Mouse (Mus musculus): ENCODE data around the gene Rnf40.

DNA sequence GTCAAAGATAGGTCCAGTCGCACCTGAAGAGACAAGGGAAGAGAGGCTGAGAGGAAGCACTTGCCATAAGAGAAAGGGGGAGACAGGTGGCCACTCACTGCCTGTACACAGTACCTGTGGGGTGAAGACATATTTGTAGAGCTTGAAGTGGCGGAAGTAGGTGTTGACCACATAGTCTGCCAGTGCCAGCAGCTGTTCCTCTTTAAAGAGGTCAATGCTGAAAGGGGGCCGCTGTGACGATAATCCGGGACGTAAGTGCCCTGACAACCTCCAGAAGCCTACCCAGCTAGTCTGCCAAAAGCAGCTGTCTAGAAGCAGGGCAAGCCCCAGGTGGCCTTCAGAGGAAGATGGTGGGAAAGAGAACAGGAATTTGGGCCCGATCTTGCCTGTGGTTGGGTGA, 3.5 kb upstream of the Rnf40 start:
- no peak for TF ChIP-seq TCF12 (IDR thresholded peaks at IDR 0.05; ENCODE audit: low read depth, low read length)
- no peak for TF ChIP-seq RCOR1 (conservative IDR thresholded peaks at IDR 0.05; ENCODE audit: low read depth, low read length)
- TF ChIP-seq POLR2A (IDR thresholded peaks at IDR 0.05; ENCODE audit: low read depth, low read length), result no peak
- no peak for TF ChIP-seq E2F4 (IDR thresholded peaks at IDR 0.05; ENCODE audit: insufficient replicate concordance, low read depth, low read length)
- no peak for TF ChIP-seq CTCF (conservative IDR thresholded peaks at IDR 0.05 in 1 of 2, IDR thresholded peaks at IDR 0.05 in 1 of 2; ENCODE audit: low read depth in 2 of 2, low read length in 2 of 2)
- no peak for TF ChIP-seq MAZ (IDR thresholded peaks at IDR 0.05; ENCODE audit: low read depth, low read length)
- no peak for TF ChIP-seq CHD2 (IDR thresholded peaks at IDR 0.05; ENCODE audit: low read length)
- TF ChIP-seq EP300 (IDR thresholded peaks at IDR 0.05; ENCODE audit: low read length), result no peak
